Mouse (Mus musculus) spleen, adult 2 months (tissue): ENCODE measurements around the gene Gm20388. TPM values are rescaled to one million over a fixed set of nuclear protein-coding genes. Genes with fewer than 3 reads are reported as not detected.

Experiments used
- DNase-seq, 2 experiments: peaks; one replicate each; pipeline versions ENCODE4 v3.0.0 to v3.0.0-alpha.2; 2012 to 2021; ENCODE audit warnings: low spot score in 2 of 2, low read depth in 1 of 2
- H3K27ac ChIP-seq: fragments of 200-500 bp; 2 replicates; pipeline ENCODE4 v1.5.1; 2012; ENCODE audit warnings: low read length, inconsistent platforms; ENCODE audit not compliant: insufficient read depth
- H3K27me3 ChIP-seq: fragments of 200-500 bp; 2 replicates; pipeline ENCODE4 v1.6.1; 2012; ENCODE audit warnings: mild to moderate bottlenecking, moderate library complexity, low read length, inconsistent platforms; ENCODE audit not compliant: control insufficient read depth, insufficient read depth
- H3K36me3 ChIP-seq: fragments of 200-500 bp; 2 replicates; pipeline ENCODE4 v1.6.1; 2012; ENCODE audit warnings: mild to moderate bottlenecking, low read length, inconsistent platforms; ENCODE audit not compliant: control insufficient read depth, insufficient read depth
- H3K4me1 ChIP-seq: fragments of 200-500 bp; 2 replicates; pipeline ENCODE4 v1.6.1; 2011; ENCODE audit warnings: inconsistent platforms; ENCODE audit not compliant: control insufficient read depth, insufficient read depth, insufficient read length
- H3K4me3 ChIP-seq: fragments of 200-500 bp; 2 replicates; pipeline ENCODE4 v1.5.1; 2011; ENCODE audit warnings: mild to moderate bottlenecking, inconsistent platforms; ENCODE audit not compliant: insufficient read depth, insufficient read length; ENCODE audit errors: extremely low read depth
- CTCF ChIP-seq: fragments of 200-500 bp; IDR thresholded peaks from 2 replicates; pipeline ENCODE4 v1.5.1; 2011; ENCODE audit warnings: mild to moderate bottlenecking, inconsistent platforms; ENCODE audit not compliant: insufficient read depth, insufficient read length, insufficient replicate concordance; ENCODE audit errors: extremely low read depth
- POLR2A ChIP-seq: fragments of 200-500 bp; IDR thresholded peaks from 2 replicates; pipeline ENCODE4 v1.6.1; 2011; ENCODE audit warnings: low read depth, low read length, inconsistent platforms
- WGBS: fragments of 180-500 bp; shearing (Covaris S2); methylation state at CpG from one replicate; pipeline ENCODE4 v1.1.7; 2018; 5-methylcytosine and 5-hydroxymethylcytosine counted together
- polyA plus RNA-seq: library from polyadenylated mRNA; depleted of rRNA; stranded (reverse); fragments of >200 nt; gene quantifications from 2 replicates; pipeline ENCODE4 v1.2.3, GENCODE M21; 2012

The Gm20388 gene
- polyA plus RNA-seq, 1 experiment, result 26.1 TPM

DNA sequence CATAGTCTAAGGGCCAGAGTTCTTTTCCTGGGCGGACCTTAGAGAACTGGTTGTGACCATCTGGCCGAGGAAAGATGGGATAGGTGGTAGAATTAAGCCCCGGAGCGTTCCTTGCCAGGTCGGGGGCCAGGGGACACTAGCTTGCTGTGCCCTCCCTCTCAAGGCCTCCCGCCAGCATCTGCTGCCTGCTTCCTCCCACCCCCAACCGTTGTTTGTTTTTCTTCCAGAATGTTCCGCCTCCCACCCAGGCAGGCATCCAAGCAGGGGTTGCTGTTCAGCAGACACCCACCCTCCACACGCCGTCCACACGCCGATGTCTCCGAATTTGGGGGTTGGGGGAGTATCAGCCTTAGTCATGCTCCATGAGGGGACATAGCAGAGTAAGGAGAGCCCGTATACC lies 367.4 kb downstream of the Gm20388 start:
- TF ChIP-seq POLR2A, result no peak
- no peak for TF ChIP-seq CTCF
- Histone ChIP-seq H3K36me3 (no peaks in the 10 kb centered on the region), H3K27me3 (no peaks in the 10 kb centered on the region), H3K4me3 (no peak overlapping the region), H3K4me1 (peaks cover 13% of the 10 kb centered on the region; the same call in 1 of the 2 replicates), H3K27ac (no peak overlapping the region)
- DNase-seq, result no peak
- 77% methylated on average over 14 of the region's 14 CpGs for WGBS

GRCm38 (mm10) chr8:120279418-120279817 lies 368.8 kb downstream of the Gm20388 start:
- Histone ChIP-seq H3K4me1 (peaks cover 13% of the 10 kb centered on the region; the same call in 1 of the 2 replicates), H3K27ac (no peak overlapping the region), H3K4me3 (no peak overlapping the region), H3K27me3 (no peaks in the 10 kb centered on the region), H3K36me3 (no peaks in the 10 kb centered on the region)
- TF ChIP-seq POLR2A, result no peak
- TF ChIP-seq CTCF, result no peak
- DNase-seq, result no peak
- 86% methylated on average over 8 of the region's 8 CpGs for WGBS

DNA sequence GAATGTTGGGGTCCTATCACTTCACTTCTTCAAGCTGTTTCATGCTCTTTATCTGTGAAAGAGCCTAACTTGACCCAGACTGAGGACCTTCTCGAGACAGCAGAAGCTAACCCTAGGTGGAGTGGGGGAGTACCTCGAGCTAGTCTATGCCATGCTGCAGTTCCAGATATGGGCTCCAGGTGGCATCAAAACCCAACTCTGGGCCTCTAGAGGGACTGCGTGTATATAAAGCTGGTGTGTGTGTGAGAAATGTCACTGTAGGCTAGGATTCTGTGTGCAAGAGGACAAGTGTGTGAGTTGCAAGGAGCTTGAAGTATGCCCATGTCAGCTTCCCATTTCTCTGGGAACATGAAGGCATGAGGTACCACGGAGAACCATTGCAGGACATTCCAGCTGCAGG lies 370.8 kb downstream of the Gm20388 start:
- peaks cover 14% of the 10 kb centered on the region; the same call in 1 of the 2 replicates for H3K4me1 ChIP-seq
- 25% methylated on average over 4 of the region's 4 CpGs for WGBS
- H3K4me3 ChIP-seq, result no peak overlapping the region
- no peak overlapping the region for H3K27ac ChIP-seq
- peak; percentile 26 to 61 for DNase-seq
- H3K36me3 ChIP-seq, result no peaks in the 10 kb centered on the region
- peak; percentile 62; the same call in 1 of the 2 replicates for TF ChIP-seq CTCF
- no peak for TF ChIP-seq POLR2A
- no peaks in the 10 kb centered on the region for H3K27me3 ChIP-seq

GRCm38 (mm10) chr8:120282465-120282864 lies 371.8 kb downstream of the Gm20388 start:
- DNase-seq, result no peak
- Histone ChIP-seq H3K27ac (no peak overlapping the region), H3K4me1 (peaks cover 6% of the 10 kb centered on the region; the same call in 1 of the 2 replicates), H3K4me3 (no peak overlapping the region), H3K36me3 (no peaks in the 10 kb centered on the region), H3K27me3 (no peaks in the 10 kb centered on the region)
- TF ChIP-seq POLR2A, result no peak
- TF ChIP-seq CTCF, result no peak
- WGBS, result 89% methylated on average over 5 of the region's 5 CpGs

GRCm38 (mm10) chr8:120284265-120284664 lies 373.6 kb downstream of the Gm20388 start:
- H3K36me3 ChIP-seq, result no peaks in the 10 kb centered on the region
- H3K4me1 ChIP-seq, result peaks cover 5% of the 10 kb centered on the region; the same call in 1 of the 2 replicates
- H3K27me3 ChIP-seq, result no peaks in the 10 kb centered on the region
- no peak overlapping the region for H3K4me3 ChIP-seq
- DNase-seq, result no peak
- TF ChIP-seq CTCF (no peak), POLR2A (no peak)
- WGBS, result 90% methylated on average over 9 of the region's 9 CpGs
- H3K27ac ChIP-seq, result no peak overlapping the region

- no peaks in the 10 kb centered on the region for H3K27me3 ChIP-seq
- peaks cover 5% of the 10 kb centered on the region; the same call in 1 of the 2 replicates for H3K4me1 ChIP-seq
- WGBS, result 2% methylated on average over 3 of the region's 3 CpGs
- H3K4me3 ChIP-seq, result no peak overlapping the region
- TF ChIP-seq CTCF, result no peak
- no peak for TF ChIP-seq POLR2A
- no peak overlapping the region for H3K27ac ChIP-seq
- no peaks in the 10 kb centered on the region for H3K36me3 ChIP-seq
- no peak for DNase-seq
Observed at GRCm38 (mm10) chr8:120285033-120285432, 374.4 kb downstream of the Gm20388 start.

GRCm38 (mm10) chr8:120285878-120286277 lies 375.2 kb downstream of the Gm20388 start:
- Histone ChIP-seq H3K27ac (no peak overlapping the region), H3K27me3 (no peaks in the 10 kb centered on the region), H3K4me1 (peaks cover 5% of the 10 kb centered on the region; the same call in 1 of the 2 replicates), H3K36me3 (no peaks in the 10 kb centered on the region), H3K4me3 (no peak overlapping the region)
- 50% methylated on average over 9 of the region's 9 CpGs for WGBS
- DNase-seq, result no peak
- TF ChIP-seq POLR2A (no peak), CTCF (no peak)
